Mouse (Mus musculus) myocyte (in vitro differentiated cells): ENCODE measurements around the gene Sv2c.

Experiments
- CEBPB ChIP-seq: IDR thresholded peaks from 2 replicates; pipeline ENCODE4 v1.6.1; 2011; ENCODE audit warnings: mild to moderate bottlenecking, moderate library complexity; ENCODE audit not compliant: poor library complexity, insufficient read depth, severe bottlenecking
- E2F4 ChIP-seq: IDR thresholded peaks from one replicate; pipeline ENCODE4 v1.6.1; 2011; ENCODE audit warnings: mild to moderate bottlenecking, control low read depth, moderate library complexity; ENCODE audit not compliant: insufficient read depth
- MAX ChIP-seq: IDR thresholded peaks from one replicate; pipeline ENCODE4 v1.6.1; 2011; ENCODE audit warnings: low read depth, mild to moderate bottlenecking, control low read depth
- MYOD1 ChIP-seq, 3 experiments: IDR thresholded peaks; one replicate each; pipeline ENCODE4 v1.6.1; 2011; ENCODE audit warnings: control low read depth in 2 of 3, low read depth in 2 of 3, mild to moderate bottlenecking in 2 of 3, moderate library complexity in 1 of 3; ENCODE audit not compliant: insufficient read length in 2 of 3, control insufficient read depth in 1 of 3
- MYOG ChIP-seq, 3 experiments: IDR thresholded peaks; one replicate each; pipeline ENCODE4 v1.6.1; 2011; ENCODE audit warnings: control low read depth in 2 of 3, low read depth in 2 of 3, mild to moderate bottlenecking in 2 of 3; ENCODE audit not compliant: insufficient read length in 2 of 3, control insufficient read depth in 1 of 3, insufficient read depth in 1 of 3
- POLR2A ChIP-seq: IDR thresholded peaks from one replicate; pipeline ENCODE4 v1.6.1; 2011; ENCODE audit warnings: low read depth, mild to moderate bottlenecking, control low read depth, moderate library complexity; ENCODE audit not compliant: insufficient read length
- POLR2AphosphoS2 ChIP-seq: IDR thresholded peaks from one replicate; pipeline ENCODE4 v1.6.1; 2011; ENCODE audit warnings: low read depth, control low read depth; ENCODE audit not compliant: insufficient read length
- REST ChIP-seq: IDR thresholded peaks from one replicate; pipeline ENCODE4 v1.6.1; 2011; ENCODE audit warnings: mild to moderate bottlenecking, control low read depth, moderate library complexity; ENCODE audit not compliant: insufficient read depth, insufficient read length
- SRF ChIP-seq: IDR thresholded peaks from one replicate; pipeline ENCODE4 v1.6.1; 2011; ENCODE audit warnings: low read depth; ENCODE audit not compliant: control insufficient read depth, insufficient read length
- TCF12 ChIP-seq: IDR thresholded peaks from one replicate; pipeline ENCODE4 v1.6.1; 2011; ENCODE audit warnings: mild to moderate bottlenecking, control low read depth; ENCODE audit not compliant: poor library complexity, insufficient read depth, severe bottlenecking
- TCF3 ChIP-seq: IDR thresholded peaks from one replicate; pipeline ENCODE4 v1.6.1; 2011; ENCODE audit warnings: low read depth, control low read depth; ENCODE audit not compliant: insufficient read length
- USF1 ChIP-seq: IDR thresholded peaks from one replicate; pipeline ENCODE4 v1.6.1; 2011; ENCODE audit warnings: low read depth, mild to moderate bottlenecking, control low read depth, moderate library complexity

GRCm38 (mm10) chr13:96045396-96045795 lies 87.0 kb downstream of the Sv2c start:
- TF ChIP-seq TCF12, result no peak
- TF ChIP-seq POLR2A, result no peak
- no peak for TF ChIP-seq REST
- no peak for TF ChIP-seq USF1
- no peak for TF ChIP-seq MAX
- TF ChIP-seq POLR2AphosphoS2, result no peak
- TF ChIP-seq CEBPB, result no peak
- TF ChIP-seq MYOD1 (IDR thresholded peaks at IDR 0.05; ENCODE audit: control insufficient read depth in 1 of 3, insufficient read length in 2 of 3, low read depth in 2 of 3), result no peak
- TF ChIP-seq MYOG (IDR thresholded peaks at IDR 0.05; ENCODE audit: control insufficient read depth in 1 of 3, insufficient read depth in 1 of 3, insufficient read length in 2 of 3, low read depth in 2 of 3), result no peak
- TF ChIP-seq E2F4, result no peak
- TF ChIP-seq TCF3, result no peak
- no peak for TF ChIP-seq SRF
